Mouse (Mus musculus) erythroblast, embryonic 14.5 days (primary cell): ENCODE measurements around the gene Gm525. TPM values are rescaled to one million over a fixed set of nuclear protein-coding genes. Genes with fewer than 3 reads are reported as not detected.

Experiments used
- H3K27me3 ChIP-seq: 2 replicates; pipeline ENCODE4 v1.6.1; 2012; ENCODE audit warnings: inconsistent platforms; ENCODE audit not compliant: control insufficient read depth
- H3K36me3 ChIP-seq: 2 replicates; pipeline ENCODE4 v1.6.1; 2012; ENCODE audit warnings: mild to moderate bottlenecking, inconsistent platforms; ENCODE audit not compliant: control insufficient read depth
- H3K4me1 ChIP-seq: 2 replicates; pipeline ENCODE4 v1.6.1; 2012; ENCODE audit warnings: inconsistent platforms; ENCODE audit not compliant: control insufficient read depth
- H3K4me3 ChIP-seq: replicated peaks from 2 replicates; pipeline ENCODE3; 2012; ENCODE audit warnings: moderate library complexity, mild to moderate bottlenecking, inconsistent platforms
- H3K9me3 ChIP-seq: 2 replicates; pipeline ENCODE4 v1.6.1; 2012; ENCODE audit warnings: low read length, inconsistent platforms, mixed read lengths; ENCODE audit not compliant: control insufficient read depth
- GATA1 ChIP-seq: IDR thresholded peaks from 2 replicates; pipeline ENCODE4 v1.6.1; 2012; ENCODE audit warnings: low read length, inconsistent platforms, mixed read lengths
- TAL1 ChIP-seq: IDR thresholded peaks from 3 replicates; pipeline ENCODE4 v1.6.1; 2012; ENCODE audit warnings: low read length, inconsistent platforms, mixed read lengths
- polyA plus RNA-seq: library from polyadenylated mRNA; stranded (reverse); fragments of >175 nt; gene quantifications from 2 replicates; pipeline ENCODE4 v1.2.3, GENCODE M21; 2012

The Gm525 gene
- polyA plus RNA-seq, 1 experiment: not detected

- Histone ChIP-seq H3K36me3 (no peaks in the 10 kb centered on the region), H3K9me3 (no peaks in the 10 kb centered on the region), H3K27me3 (no peaks in the 10 kb centered on the region), H3K4me3 (peak overlapping the region; percentile 56), H3K4me1 (peaks cover 11% of the 10 kb centered on the region)
- no peak for TF ChIP-seq TAL1
- no peak for TF ChIP-seq GATA1
Measured at GRCm38 (mm10) chr11:89100826-89101321, 27.2 kb downstream of the Gm525 start.

- H3K9me3 ChIP-seq: no peaks in the 10 kb centered on the region
- H3K36me3 ChIP-seq: no peaks in the 10 kb centered on the region
- TF ChIP-seq TAL1 (no peak), GATA1 (no peak)
- H3K27me3 ChIP-seq: no peaks in the 10 kb centered on the region
- H3K4me3 ChIP-seq: no peak overlapping the region
- peaks cover 11% of the 10 kb centered on the region for H3K4me1 ChIP-seq
Measured at GRCm38 (mm10) chr11:89103166-89103565, 29.5 kb downstream of the Gm525 start.

GRCm38 (mm10) chr11:89105211-89105610, 31.6 kb downstream of the Gm525 start:
- no peaks in the 10 kb centered on the region for H3K36me3 ChIP-seq
- H3K4me1 ChIP-seq: peaks cover 10% of the 10 kb centered on the region
- no peak overlapping the region for H3K4me3 ChIP-seq
- TF ChIP-seq GATA1 (no peak), TAL1 (no peak)
- no peaks in the 10 kb centered on the region for H3K9me3 ChIP-seq
- no peaks in the 10 kb centered on the region for H3K27me3 ChIP-seq

GRCm38 (mm10) chr11:89105823-89106222, 32.2 kb downstream of the Gm525 start:
- H3K27me3 ChIP-seq: no peaks in the 10 kb centered on the region
- H3K4me3 ChIP-seq: no peak overlapping the region
- TF ChIP-seq TAL1: no peak
- TF ChIP-seq GATA1: no peak
- H3K9me3 ChIP-seq: no peaks in the 10 kb centered on the region
- peaks cover 4% of the 10 kb centered on the region for H3K4me1 ChIP-seq
- H3K36me3 ChIP-seq: no peaks in the 10 kb centered on the region

GRCm38 (mm10) chr11:89107180-89107807, 33.7 kb downstream of the Gm525 start:
- no peaks in the 10 kb centered on the region for H3K9me3 ChIP-seq
- H3K4me1 ChIP-seq: no peaks in the 10 kb centered on the region
- no peaks in the 10 kb centered on the region for H3K27me3 ChIP-seq
- no peaks in the 10 kb centered on the region for H3K36me3 ChIP-seq
- no peak overlapping the region for H3K4me3 ChIP-seq
- TF ChIP-seq TAL1 (no peak; the same call in 2 of the 3 replicates), GATA1 (no peak)

GRCm38 (mm10) chr11:89124411-89124810, 50.8 kb downstream of the Gm525 start:
- Histone ChIP-seq H3K27me3 (no peaks in the 10 kb centered on the region), H3K9me3 (no peaks in the 10 kb centered on the region), H3K4me1 (no peaks in the 10 kb centered on the region), H3K36me3 (no peaks in the 10 kb centered on the region), H3K4me3 (no peak overlapping the region)
- TF ChIP-seq TAL1 (no peak), GATA1 (no peak)

GRCm38 (mm10) chr11:89130856-89131255, 57.2 kb downstream of the Gm525 start:
- H3K27me3 ChIP-seq: no peaks in the 10 kb centered on the region
- H3K9me3 ChIP-seq: no peaks in the 10 kb centered on the region
- H3K4me1 ChIP-seq: no peaks in the 10 kb centered on the region
- no peak overlapping the region for H3K4me3 ChIP-seq
- no peaks in the 10 kb centered on the region for H3K36me3 ChIP-seq
- TF ChIP-seq GATA1: no peak

GRCm38 (mm10) chr11:89132406-89132805, 58.8 kb downstream of the Gm525 start:
- no peak for TF ChIP-seq GATA1
- TF ChIP-seq TAL1: no peak
- Histone ChIP-seq H3K27me3 (no peaks in the 10 kb centered on the region), H3K9me3 (no peaks in the 10 kb centered on the region), H3K36me3 (no peaks in the 10 kb centered on the region), H3K4me3 (no peak overlapping the region), H3K4me1 (no peaks in the 10 kb centered on the region)

GRCm38 (mm10) chr11:89134211-89134610, 60.6 kb downstream of the Gm525 start:
- peaks cover 6% of the 10 kb centered on the region for H3K9me3 ChIP-seq
- H3K4me3 ChIP-seq: no peak overlapping the region
- no peaks in the 10 kb centered on the region for H3K36me3 ChIP-seq
- H3K4me1 ChIP-seq: no peaks in the 10 kb centered on the region
- TF ChIP-seq GATA1 (no peak), TAL1 (no peak)
- no peaks in the 10 kb centered on the region for H3K27me3 ChIP-seq

GRCm38 (mm10) chr11:89137915-89138314, 64.3 kb downstream of the Gm525 start:
- no peaks in the 10 kb centered on the region for H3K36me3 ChIP-seq
- no peaks in the 10 kb centered on the region for H3K4me1 ChIP-seq
- peaks cover 12% of the 10 kb centered on the region for H3K9me3 ChIP-seq
- TF ChIP-seq GATA1 (no peak), TAL1 (no peak)
- H3K4me3 ChIP-seq: no peak overlapping the region
- H3K27me3 ChIP-seq: no peaks in the 10 kb centered on the region

Other genes starting within 250 kb of the Gm525 start
- gene Akap1, start 209.3 kb upstream of the Gm525 start, polyA plus RNA-seq: 0.13 and 0.15 TPM in 2 replicates
- gene Scpep1, start 118.4 kb upstream of the Gm525 start, polyA plus RNA-seq: 0.55 and 0.92 TPM in 2 replicates
- not detected in 2 replicates for gene Elobl, start 106.9 kb upstream of the Gm525 start, polyA plus RNA-seq
- gene Coil, start 103.6 kb upstream of the Gm525 start, polyA plus RNA-seq: 0.14 and 0.24 TPM in 2 replicates
- gene Trim25, start 74.5 kb upstream of the Gm525 start, polyA plus RNA-seq: 0.29 and 0.87 TPM in 2 replicates
- gene Dgke, start 7.0 kb upstream of the Gm525 start, polyA plus RNA-seq: not detected in 2 replicates
- gene Nog, start 228.5 kb downstream of the Gm525 start, polyA plus RNA-seq: not detected in 2 replicates